Mouse (Mus musculus) midbrain, embryonic 11.5 days (tissue): ENCODE data around the gene Olfr1164. TPM values are rescaled to one million over a fixed set of nuclear protein-coding genes. Genes with fewer than 3 reads are reported as not detected.

Experiments used
- ATAC-seq: fragments of 200-750 bp; cut with Nextera tagmentation; 2 replicates; pipeline ENCODE4 v1.8.0; 2017; ENCODE audit warnings: moderate TSS enrichment, moderate library complexity; ENCODE audit not compliant: low FRiP score
- DNase-seq: peaks from one replicate; pipeline ENCODE4 v3.0.0; 2015; ENCODE audit warnings: low spot score; ENCODE audit errors: missing footprints
- H3K27ac ChIP-seq: fragments of 300-500 bp; sonication (generic); 2 replicates; pipeline ENCODE4 v1.5.1; 2014; ENCODE audit warnings: low read depth, low read length
- H3K27me3 ChIP-seq: fragments of 300-500 bp; sonication (generic); 2 replicates; pipeline ENCODE4 v1.6.1; 2014; ENCODE audit warnings: mild to moderate bottlenecking, low read length, moderate library complexity, mixed read lengths; ENCODE audit not compliant: control insufficient read depth, insufficient read depth
- H3K36me3 ChIP-seq: fragments of 300-500 bp; sonication (generic); 2 replicates; pipeline ENCODE4 v1.6.1; 2014; ENCODE audit warnings: mild to moderate bottlenecking, low read length, moderate library complexity, mixed read lengths; ENCODE audit not compliant: control insufficient read depth, insufficient read depth
- H3K4me1 ChIP-seq: fragments of 300-500 bp; sonication (generic); 2 replicates; pipeline ENCODE4 v1.6.1; 2014; ENCODE audit warnings: low read length; ENCODE audit not compliant: control insufficient read depth, insufficient read depth
- H3K4me2 ChIP-seq: fragments of 300-500 bp; sonication (generic); 2 replicates; pipeline ENCODE4 v1.6.1; 2014; ENCODE audit warnings: mild to moderate bottlenecking, moderate library complexity
- H3K4me3 ChIP-seq: fragments of 300-500 bp; sonication (generic); 2 replicates; pipeline ENCODE4 v1.5.1; 2014; ENCODE audit warnings: low read depth, low read length
- H3K9ac ChIP-seq: fragments of 300-500 bp; sonication (generic); 2 replicates; pipeline ENCODE4 v1.6.1; 2014; ENCODE audit warnings: low read length
- H3K9me3 ChIP-seq: fragments of 300-500 bp; sonication (generic); 2 replicates; pipeline ENCODE4 v1.6.1; 2016; ENCODE audit warnings: low read length; ENCODE audit not compliant: control insufficient read depth
- WGBS: fragments of 180-500 bp; shearing (Covaris S2); extraction: QIAGEN DNeasy Blood & Tissue Kit; methylation state at CpG from one replicate; pipeline ENCODE4 v1.1.7; 2014; 5-methylcytosine and 5-hydroxymethylcytosine counted together
- polyA plus RNA-seq: library from polyadenylated mRNA; unstranded; fragments of >200 nt; fragmentation: Nextera tagmentation; extraction: Ambion mirVana; gene quantifications from 2 replicates; pipeline ENCODE4 v1.2.1, GENCODE M21; 2014

Olfr1164 gene
- polyA plus RNA-seq = not detected in 2 replicates

- 82% methylated on average over 4 of the region's 4 CpGs for WGBS
- H3K9ac ChIP-seq = no peak within 1 kb of the TSS
These were observed at the start of gene Olfr1164 for GRCm38 (mm10) chr2:88093866-88094265. Olfr1164 (minus strand) TSS chr2:88093966.

GRCm38 (mm10) chr2:88128172-88128571, 34.4 kb upstream of the Olfr1164 start, which contains the start of gene Olfr1166:
Olfr1166 (minus strand) TSS chr2:88128272.
- Histone ChIP-seq H3K27ac (no peak within 1 kb of the TSS), H3K4me2 (no peak within 1 kb of the TSS), H3K4me1 (no peaks in the 10 kb centered on the region), H3K4me3 (no peak within 1 kb of the TSS), H3K27me3 (no peaks in the 10 kb centered on the region), H3K9ac (no peak within 1 kb of the TSS), H3K36me3 (no peaks in the 10 kb centered on the region), H3K9me3 (no peaks in the 10 kb centered on the region)
- WGBS = 90% methylated on average over 1 of the region's 1 CpGs
- ATAC-seq (no peak), DNase-seq (no peak)

More at GRCm38 (mm10) chr2:88093866-88094265, at the start of gene Olfr1164:
- Histone ChIP-seq H3K27me3 (no peaks in the 10 kb centered on the region), H3K4me2 (no peak within 1 kb of the TSS), H3K27ac (no peak within 1 kb of the TSS), H3K36me3 (no peaks in the 10 kb centered on the region), H3K4me1 (no peaks in the 10 kb centered on the region), H3K9me3 (no peaks in the 10 kb centered on the region), H3K4me3 (no peak within 1 kb of the TSS)
- ATAC-seq (no peak), DNase-seq (no peak)

GRCm38 (mm10) chr2:88071730-88072129, 22.0 kb downstream of the Olfr1164 start, which contains the start of gene Olfr1163:
Olfr1163 (minus strand) TSS chr2:88071830.
- ATAC-seq (no peak), DNase-seq (no peak)
- Histone ChIP-seq H3K4me3 (no peak within 1 kb of the TSS), H3K27ac (no peak within 1 kb of the TSS), H3K9ac (no peak within 1 kb of the TSS), H3K9me3 (no peaks in the 10 kb centered on the region), H3K4me2 (no peak within 1 kb of the TSS), H3K27me3 (no peaks in the 10 kb centered on the region), H3K36me3 (no peaks in the 10 kb centered on the region), H3K4me1 (no peaks in the 10 kb centered on the region)

DNA sequence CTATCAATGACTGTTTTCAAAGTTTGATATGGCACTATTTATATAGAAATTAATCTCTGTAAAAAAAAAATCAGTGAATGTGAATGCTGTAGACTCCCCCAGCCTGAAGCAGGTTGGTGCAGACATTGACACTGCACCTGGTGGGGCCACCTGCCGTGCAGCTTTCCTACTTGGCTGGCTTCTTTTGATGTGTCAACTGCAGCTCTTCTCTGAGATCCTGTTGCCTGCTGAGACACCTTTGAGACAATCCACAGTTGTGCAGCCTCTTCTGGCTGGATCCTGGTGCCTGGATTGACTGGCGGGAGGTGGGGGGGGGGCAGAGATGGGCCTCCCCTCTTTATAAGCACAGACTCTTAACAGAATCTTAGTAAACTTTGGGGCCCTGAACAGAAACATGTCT, 30.2 kb downstream of the Olfr1164 start:
- WGBS = 89% methylated on average over 2 of the region's 2 CpGs
- no peaks in the 10 kb centered on the region for H3K9me3 ChIP-seq
- no peak overlapping the region for H3K4me3 ChIP-seq
- no peak overlapping the region for H3K4me2 ChIP-seq
- H3K27me3 ChIP-seq = no peaks in the 10 kb centered on the region
- no peak for DNase-seq
- H3K4me1 ChIP-seq = no peaks in the 10 kb centered on the region
- no peaks in the 10 kb centered on the region for H3K36me3 ChIP-seq
- no peak overlapping the region for H3K9ac ChIP-seq
- no peak for ATAC-seq
- no peak overlapping the region for H3K27ac ChIP-seq

DNA sequence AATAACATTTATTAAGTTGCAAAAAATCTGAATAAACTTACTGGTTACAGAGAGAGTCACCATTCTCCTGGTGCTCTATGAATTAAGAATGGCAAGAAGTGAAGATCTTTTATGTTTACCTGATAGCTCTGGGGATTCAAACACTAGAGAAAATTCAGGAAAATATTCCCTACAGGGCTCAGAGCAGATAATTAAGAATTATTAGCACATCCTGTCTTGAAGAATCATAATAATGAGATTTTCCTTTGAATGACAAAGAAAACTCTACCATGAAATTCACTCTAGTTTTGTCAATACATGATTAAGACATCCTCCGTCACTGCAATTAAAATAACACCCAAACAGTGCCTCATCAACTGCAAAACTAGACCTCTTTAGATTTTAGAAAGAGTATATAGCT, 42.7 kb downstream of the Olfr1164 start, which contains the start of gene Olfr1162:
Olfr1162 (minus strand) TSS at position 101 of the 400 bp plus-strand sequence.
- no peaks in the 10 kb centered on the region for H3K27me3 ChIP-seq
- H3K27ac ChIP-seq = no peak within 1 kb of the TSS
- no peaks in the 10 kb centered on the region for H3K9me3 ChIP-seq
- H3K4me1 ChIP-seq = no peaks in the 10 kb centered on the region
- ATAC-seq (no peak), DNase-seq (no peak)
- no peaks in the 10 kb centered on the region for H3K36me3 ChIP-seq
- no peak within 1 kb of the TSS for H3K9ac ChIP-seq
- no peak within 1 kb of the TSS for H3K4me2 ChIP-seq
- no peak within 1 kb of the TSS for H3K4me3 ChIP-seq
- WGBS = 77% methylated on average over 1 of the region's 1 CpGs

Other genes with a start within 250 kb of the Olfr1164 start
- not detected in 2 replicates for gene Olfr1150-ps1, start 250.0 kb downstream of the Olfr1164 start, polyA plus RNA-seq
- not detected in 2 replicates for gene Olfr1151, start 238.1 kb downstream of the Olfr1164 start, polyA plus RNA-seq
- 0.01 TPM in 1 of 2 replicates, not detected in the other for gene Olfr1152, start 227.5 kb downstream of the Olfr1164 start, polyA plus RNA-seq
- gene Olfr1153, start 199.0 kb downstream of the Olfr1164 start, polyA plus RNA-seq = not detected in 2 replicates
- gene Olfr1154, start 188.8 kb downstream of the Olfr1164 start, polyA plus RNA-seq = not detected in 2 replicates
- not detected in 2 replicates for gene Olfr1155, start 148.8 kb downstream of the Olfr1164 start, polyA plus RNA-seq
- gene Olfr1156, start 140.9 kb downstream of the Olfr1164 start, polyA plus RNA-seq = not detected in 2 replicates
- not detected in 2 replicates for gene Olfr1157, start 125.7 kb downstream of the Olfr1164 start, polyA plus RNA-seq
- gene Olfr74, start 119.3 kb downstream of the Olfr1164 start, polyA plus RNA-seq = not detected in 2 replicates
- gene Olfr1158, start 103.9 kb downstream of the Olfr1164 start, polyA plus RNA-seq = not detected in 2 replicates
- not detected in 2 replicates for gene Olfr1160, start 85.7 kb downstream of the Olfr1164 start, polyA plus RNA-seq
- not detected in 2 replicates for gene Olfr1161, start 71.2 kb downstream of the Olfr1164 start, polyA plus RNA-seq
- gene Olfr73, start 56.3 kb downstream of the Olfr1164 start, polyA plus RNA-seq = not detected in 2 replicates
- gene Olfr1162, start 42.8 kb downstream of the Olfr1164 start, polyA plus RNA-seq = not detected in 2 replicates
- not detected in 2 replicates for gene Olfr1163, start 22.1 kb downstream of the Olfr1164 start, polyA plus RNA-seq
- not detected in 2 replicates for gene Olfr1166, start 34.3 kb upstream of the Olfr1164 start, polyA plus RNA-seq
- not detected in 2 replicates for gene Olfr1167, start 61.2 kb upstream of the Olfr1164 start, polyA plus RNA-seq
- gene Olfr1168, start 87.9 kb upstream of the Olfr1164 start, polyA plus RNA-seq = not detected in 2 replicates
- not detected in 2 replicates for gene Olfr1170, start 134.4 kb upstream of the Olfr1164 start, polyA plus RNA-seq
- not detected in 2 replicates for gene Olfr1173, start 185.9 kb upstream of the Olfr1164 start, polyA plus RNA-seq
- not detected in 2 replicates for gene Olfr1174-ps, start 221.2 kb upstream of the Olfr1164 start, polyA plus RNA-seq
- not detected in 2 replicates for gene Olfr1175-ps, start 233.2 kb upstream of the Olfr1164 start, polyA plus RNA-seq
- not detected in 2 replicates for gene Olfr1176, start 242.8 kb upstream of the Olfr1164 start, polyA plus RNA-seq